Mouse (Mus musculus) embryonic fibroblast, embryonic 13.5 days (primary cell): ENCODE data around the gene Nlrx1.

Experiments used
- CTCF ChIP-seq: IDR thresholded peaks from 2 replicates; pipeline ENCODE4 v1.5.1; 2011; ENCODE audit warnings: mild to moderate bottlenecking, control low read depth, low read length, moderate library complexity, borderline replicate concordance; ENCODE audit not compliant: insufficient read depth
- POLR2A ChIP-seq: IDR thresholded peaks from 2 replicates; pipeline ENCODE4 v1.6.1; 2011; ENCODE audit warnings: low read depth, mild to moderate bottlenecking, control low read depth, low read length, moderate library complexity

GRCm38 (mm10) chr9:44241418-44241817, 27.0 kb downstream of the Nlrx1 start:
- TF ChIP-seq CTCF (no peak), POLR2A (no peak)
